Mouse (Mus musculus): ENCODE measurements around the gene Dpp10. TPM values are rescaled to one million over a fixed set of nuclear protein-coding genes. Genes with fewer than 3 reads are reported as not detected.

Dpp10 gene
- total and polyA plus RNA-seq, 2 experiments from 2014 or later = 22.9 to 45.1 TPM

GRCm38 (mm10) chr1:124035306-124035990 lies 9.9 kb downstream of the Dpp10 start:
- no peaks in the 10 kb centered on the region for H3K36me3 ChIP-seq (ENCODE audit: insufficient read depth, low read length)
- no peak overlapping the region for H3K27ac ChIP-seq
- no peaks in the 10 kb centered on the region for H3K4me1 ChIP-seq (ENCODE audit: insufficient read depth, low read length)
- DNase-seq (ENCODE audit: low spot score) = no peak
- H3K4me2 ChIP-seq (ENCODE audit: low read depth, low read length) = no peak overlapping the region
- WGBS = 66% methylated on average over 4 of the region's 4 CpGs
- no peaks in the 10 kb centered on the region for H3K9me3 ChIP-seq (ENCODE audit: low read length)
- no peak overlapping the region for H3K9ac ChIP-seq (replicated peaks; ENCODE audit: low read length)
- no peak for ATAC-seq
- no peak overlapping the region for H3K4me3 ChIP-seq (ENCODE audit: low read length)
- no peaks in the 10 kb centered on the region for H3K27me3 ChIP-seq (ENCODE audit: insufficient read depth, low read length)
- TF ChIP-seq CTCF (IDR thresholded peaks at IDR 0.05; ENCODE audit: low read depth) = no peak

GRCm38 (mm10) chr1:124032677-124033076 lies 12.7 kb downstream of the Dpp10 start:
- H3K36me3 ChIP-seq (ENCODE audit: insufficient read depth, low read length) = no peaks in the 10 kb centered on the region
- no peak overlapping the region for H3K27ac ChIP-seq
- no peaks in the 10 kb centered on the region for H3K4me1 ChIP-seq (ENCODE audit: insufficient read depth, low read length)
- no peaks in the 10 kb centered on the region for H3K9me3 ChIP-seq (ENCODE audit: low read length)
- DNase-seq (ENCODE audit: low spot score) (no peak), ATAC-seq (no peak)
- WGBS = 60% methylated on average over 6 of the region's 6 CpGs
- H3K9ac ChIP-seq (replicated peaks; ENCODE audit: low read length) = no peak overlapping the region
- no peak overlapping the region for H3K4me3 ChIP-seq (ENCODE audit: low read length)
- no peaks in the 10 kb centered on the region for H3K27me3 ChIP-seq (ENCODE audit: insufficient read depth, low read length)
- no peak overlapping the region for H3K4me2 ChIP-seq (ENCODE audit: low read depth, low read length)
- no peak for TF ChIP-seq CTCF (IDR thresholded peaks at IDR 0.05; ENCODE audit: low read depth)

GRCm38 (mm10) chr1:124031968-124032367 lies 13.4 kb downstream of the Dpp10 start:
- no peak for TF ChIP-seq CTCF (IDR thresholded peaks at IDR 0.05; ENCODE audit: low read depth)
- WGBS = 88% methylated on average over 2 of the region's 2 CpGs
- H3K27me3 ChIP-seq (ENCODE audit: insufficient read depth, low read length) = no peaks in the 10 kb centered on the region
- H3K4me2 ChIP-seq (ENCODE audit: low read depth, low read length) = no peak overlapping the region
- no peaks in the 10 kb centered on the region for H3K36me3 ChIP-seq (ENCODE audit: insufficient read depth, low read length)
- no peaks in the 10 kb centered on the region for H3K4me1 ChIP-seq (ENCODE audit: insufficient read depth, low read length)
- no peak for DNase-seq (ENCODE audit: low spot score)
- H3K4me3 ChIP-seq (ENCODE audit: low read length) = no peak overlapping the region
- no peak for ATAC-seq
- no peaks in the 10 kb centered on the region for H3K9me3 ChIP-seq (ENCODE audit: low read length)
- H3K27ac ChIP-seq = no peak overlapping the region
- no peak overlapping the region for H3K9ac ChIP-seq (replicated peaks; ENCODE audit: low read length)

GRCm38 (mm10) chr1:124002797-124003196 lies 42.6 kb downstream of the Dpp10 start:
- 72% methylated on average over 6 of the region's 6 CpGs for WGBS
- no peak for TF ChIP-seq CTCF (IDR thresholded peaks at IDR 0.05; ENCODE audit: low read depth)
- Histone ChIP-seq H3K4me3 (ENCODE audit: low read length) (no peak overlapping the region), H3K9ac (replicated peaks; ENCODE audit: low read length) (no peak overlapping the region), H3K4me1 (ENCODE audit: insufficient read depth, low read length) (no peaks in the 10 kb centered on the region), H3K36me3 (ENCODE audit: insufficient read depth, low read length) (no peaks in the 10 kb centered on the region), H3K9me3 (ENCODE audit: low read length) (no peaks in the 10 kb centered on the region), H3K4me2 (ENCODE audit: low read depth, low read length) (no peak overlapping the region), H3K27ac (no peak overlapping the region), H3K27me3 (ENCODE audit: insufficient read depth, low read length) (no peaks in the 10 kb centered on the region)
- DNase-seq (ENCODE audit: low spot score) = no peak
- no peak for ATAC-seq

- no peaks in the 10 kb centered on the region for H3K9me3 ChIP-seq (ENCODE audit: low read length)
- 59% methylated on average over 3 of the region's 3 CpGs for WGBS
- no peak for TF ChIP-seq CTCF (IDR thresholded peaks at IDR 0.05; ENCODE audit: low read depth)
- no peaks in the 10 kb centered on the region for H3K27me3 ChIP-seq (ENCODE audit: insufficient read depth, low read length)
- DNase-seq (ENCODE audit: low spot score) (peak; percentile 37), ATAC-seq (peak; percentile 40; the same call in 1 of the 2 replicates)
- no peak overlapping the region for H3K4me3 ChIP-seq (ENCODE audit: low read length)
- no peaks in the 10 kb centered on the region for H3K36me3 ChIP-seq (ENCODE audit: insufficient read depth, low read length)
- H3K9ac ChIP-seq (replicated peaks; ENCODE audit: low read length) = no peak overlapping the region
- no peaks in the 10 kb centered on the region for H3K4me1 ChIP-seq (ENCODE audit: insufficient read depth, low read length)
- H3K4me2 ChIP-seq (ENCODE audit: low read depth, low read length) = no peak overlapping the region
- H3K27ac ChIP-seq = no peak overlapping the region
Observed at GRCm38 (mm10) chr1:123995780-123996179, 49.6 kb downstream of the Dpp10 start.

GRCm38 (mm10) chr1:123985324-123986024 lies 59.9 kb downstream of the Dpp10 start:
- no peak overlapping the region for H3K9ac ChIP-seq (replicated peaks; ENCODE audit: low read length)
- H3K4me3 ChIP-seq (ENCODE audit: low read length) = no peak overlapping the region
- H3K4me1 ChIP-seq (ENCODE audit: insufficient read depth, low read length) = no peaks in the 10 kb centered on the region
- no peaks in the 10 kb centered on the region for H3K9me3 ChIP-seq (ENCODE audit: low read length)
- H3K36me3 ChIP-seq (ENCODE audit: insufficient read depth, low read length) = no peaks in the 10 kb centered on the region
- H3K27ac ChIP-seq = no peak overlapping the region
- WGBS = 80% methylated on average over 2 of the region's 2 CpGs
- ATAC-seq = no peak
- DNase-seq (ENCODE audit: low spot score) = no peak
- H3K27me3 ChIP-seq (ENCODE audit: insufficient read depth, low read length) = no peaks in the 10 kb centered on the region
- H3K4me2 ChIP-seq (ENCODE audit: low read depth, low read length) = no peak overlapping the region
- TF ChIP-seq CTCF (IDR thresholded peaks at IDR 0.05; ENCODE audit: low read depth) = no peak

GRCm38 (mm10) chr1:123978597-123978996 lies 66.8 kb downstream of the Dpp10 start:
- 64% methylated on average over 1 of the region's 1 CpGs for WGBS
- H3K4me3 ChIP-seq (ENCODE audit: low read length) = no peak overlapping the region
- no peak overlapping the region for H3K9ac ChIP-seq (replicated peaks; ENCODE audit: low read length)
- ATAC-seq (no peak), DNase-seq (ENCODE audit: low spot score) (no peak)
- TF ChIP-seq CTCF (IDR thresholded peaks at IDR 0.05; ENCODE audit: low read depth) = no peak
- no peaks in the 10 kb centered on the region for H3K9me3 ChIP-seq (ENCODE audit: low read length)
- no peaks in the 10 kb centered on the region for H3K4me1 ChIP-seq (ENCODE audit: insufficient read depth, low read length)
- H3K4me2 ChIP-seq (ENCODE audit: low read depth, low read length) = no peak overlapping the region
- no peaks in the 10 kb centered on the region for H3K36me3 ChIP-seq (ENCODE audit: insufficient read depth, low read length)
- no peaks in the 10 kb centered on the region for H3K27me3 ChIP-seq (ENCODE audit: insufficient read depth, low read length)
- H3K27ac ChIP-seq = no peak overlapping the region
